Mouse (Mus musculus) midbrain, embryonic 13.5 days (tissue): ENCODE results near the gene Stil. TPM values are rescaled to one million over a fixed set of nuclear protein-coding genes. Genes with fewer than 3 reads are reported as not detected.
A peak's percentile ranks its signal among the peaks of the same experiment; 100 is the strongest.

Experiments used
- ATAC-seq: fragments of 200-750 bp; cut with Nextera tagmentation; 2 replicates; pipeline ENCODE4 v1.8.0; 2017; ENCODE audit warnings: mild to moderate bottlenecking, moderate TSS enrichment, moderate library complexity
- H3K27ac ChIP-seq: fragments of 300-500 bp; sonication (generic); 2 replicates; pipeline ENCODE4 v1.5.1; 2015; ENCODE audit warnings: inconsistent platforms, mild to moderate bottlenecking, moderate library complexity
- H3K27me3 ChIP-seq: fragments of 300-500 bp; sonication (generic); 2 replicates; pipeline ENCODE4 v1.6.1; 2015; ENCODE audit warnings: mild to moderate bottlenecking, inconsistent platforms
- H3K36me3 ChIP-seq: fragments of 300-500 bp; sonication (generic); 2 replicates; pipeline ENCODE4 v1.6.1; 2015; ENCODE audit warnings: mild to moderate bottlenecking, inconsistent platforms
- H3K4me1 ChIP-seq: fragments of 300-500 bp; sonication (generic); replicated peaks from 2 replicates; pipeline ENCODE4 v1.6.1; 2015; ENCODE audit warnings: inconsistent platforms
- H3K4me2 ChIP-seq: fragments of 300-500 bp; sonication (generic); replicated peaks from 2 replicates; pipeline ENCODE4 v1.6.1; 2015; ENCODE audit warnings: moderate library complexity, mild to moderate bottlenecking, inconsistent platforms
- H3K4me3 ChIP-seq: fragments of 300-500 bp; sonication (generic); replicated peaks from 2 replicates; pipeline ENCODE4 v1.5.1; 2015; ENCODE audit warnings: mild to moderate bottlenecking, inconsistent platforms
- H3K9ac ChIP-seq: fragments of 300-500 bp; sonication (generic); replicated peaks from 2 replicates; pipeline ENCODE4 v1.6.1; 2015; ENCODE audit warnings: mild to moderate bottlenecking, inconsistent platforms
- H3K9me3 ChIP-seq: fragments of 300-500 bp; sonication (generic); 2 replicates; pipeline ENCODE4 v1.6.1; 2016; ENCODE audit warnings: mild to moderate bottlenecking, inconsistent platforms
- WGBS: fragments of 180-500 bp; shearing (Covaris S2); methylation state at CpG from one replicate; pipeline ENCODE4 v1.1.7; 2015; 5-methylcytosine and 5-hydroxymethylcytosine counted together
- polyA plus RNA-seq: library from polyadenylated mRNA; unstranded; fragments of >200 nt; fragmentation: Nextera tagmentation; extraction: Ambion mirVana; gene quantifications from 2 replicates; pipeline ENCODE4 v1.2.1, GENCODE M21; 2015

The Stil gene
- polyA plus RNA-seq, 1 experiment from 2014 or later: 4.7 TPM

DNA sequence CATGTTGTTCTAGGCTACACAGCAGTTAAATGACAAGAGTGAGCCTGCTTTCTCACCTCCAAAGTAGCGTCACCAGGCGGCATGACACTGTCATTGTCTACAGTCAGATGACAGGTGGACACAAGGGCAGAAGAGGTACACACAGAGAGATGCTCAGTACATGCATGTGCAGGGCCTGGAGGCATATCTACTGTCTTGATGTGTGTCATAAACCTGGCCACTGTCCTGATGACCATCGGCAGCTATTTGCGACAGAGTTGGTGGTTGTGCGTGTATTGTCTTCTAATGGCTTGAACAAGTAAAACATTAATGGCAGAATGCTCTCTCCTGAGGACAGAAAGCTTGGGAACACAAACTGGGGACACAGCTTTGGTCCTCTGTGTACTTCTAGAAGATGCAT, 51.3 kb downstream of the Stil start:
- WGBS: 71% methylated on average over 5 of the region's 5 CpGs
- H3K27me3 ChIP-seq: peaks cover 88% of the 10 kb centered on the region
- no peak overlapping the region for H3K4me3 ChIP-seq
- H3K9ac ChIP-seq: no peak overlapping the region
- H3K9me3 ChIP-seq: no peaks in the 10 kb centered on the region
- no peak for ATAC-seq
- no peak overlapping the region for H3K27ac ChIP-seq
- H3K4me2 ChIP-seq: no peak overlapping the region
- H3K36me3 ChIP-seq: no peaks in the 10 kb centered on the region
- peaks cover 10% of the 10 kb centered on the region for H3K4me1 ChIP-seq

DNA sequence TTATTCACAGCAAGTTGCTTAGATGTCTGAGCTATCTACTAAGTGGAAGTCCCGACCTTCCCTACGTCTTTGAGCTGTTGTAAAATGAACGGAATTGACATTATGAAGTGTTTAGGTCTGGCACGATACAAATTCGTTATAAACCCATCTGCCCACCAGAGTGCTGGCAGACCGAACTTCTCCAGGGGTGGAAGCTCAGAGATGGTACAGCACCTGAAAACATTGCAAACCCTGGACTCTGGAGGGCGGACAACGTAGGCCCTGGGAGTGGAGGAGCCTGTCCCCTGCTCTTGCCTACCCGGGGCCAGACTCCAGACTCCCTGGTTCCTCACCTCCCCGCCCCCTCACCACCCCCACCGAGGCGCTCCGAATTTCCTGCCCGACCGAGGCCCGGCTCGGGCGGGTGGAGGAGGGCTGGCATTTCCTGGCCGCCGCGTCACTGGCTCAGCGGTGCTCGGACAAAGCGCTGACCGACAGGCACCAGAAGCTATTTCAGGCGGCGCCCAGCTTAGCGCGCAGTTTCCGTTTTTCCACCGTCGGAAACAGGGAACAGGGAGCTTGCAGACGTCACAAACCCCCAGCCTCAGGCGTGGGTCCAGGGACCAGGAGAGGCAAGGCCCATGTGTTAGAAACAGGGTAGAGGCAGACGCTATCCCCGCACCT, 52.5 kb downstream of the Stil start:
- no peaks in the 10 kb centered on the region for H3K9me3 ChIP-seq
- peaks cover 92% of the 10 kb centered on the region for H3K27me3 ChIP-seq
- ATAC-seq: peak; percentile 15; the same call in 1 of the 2 replicates
- H3K9ac ChIP-seq: no peak overlapping the region
- WGBS: under 1% methylated on average over 36 of the region's 36 CpGs
- no peak overlapping the region; the same call in 1 of the 2 replicates for H3K27ac ChIP-seq
- no peaks in the 10 kb centered on the region for H3K36me3 ChIP-seq
- peak overlapping the region; percentile 25 for H3K4me3 ChIP-seq
- peak overlapping the region; percentile 46 for H3K4me2 ChIP-seq
- H3K4me1 ChIP-seq: peaks cover 20% of the 10 kb centered on the region

- Histone ChIP-seq H3K4me1 (peaks cover 20% of the 10 kb centered on the region), H3K27ac (no peak overlapping the region), H3K9me3 (no peaks in the 10 kb centered on the region), H3K36me3 (no peaks in the 10 kb centered on the region), H3K9ac (no peak overlapping the region), H3K4me3 (no peak overlapping the region), H3K27me3 (peaks cover 88% of the 10 kb centered on the region), H3K4me2 (no peak overlapping the region)
- no peak for ATAC-seq
- WGBS: 10% methylated on average over 2 of the region's 2 CpGs
Measured at GRCm38 (mm10) chr4:115055044-115055443, 55.1 kb downstream of the Stil start.

DNA sequence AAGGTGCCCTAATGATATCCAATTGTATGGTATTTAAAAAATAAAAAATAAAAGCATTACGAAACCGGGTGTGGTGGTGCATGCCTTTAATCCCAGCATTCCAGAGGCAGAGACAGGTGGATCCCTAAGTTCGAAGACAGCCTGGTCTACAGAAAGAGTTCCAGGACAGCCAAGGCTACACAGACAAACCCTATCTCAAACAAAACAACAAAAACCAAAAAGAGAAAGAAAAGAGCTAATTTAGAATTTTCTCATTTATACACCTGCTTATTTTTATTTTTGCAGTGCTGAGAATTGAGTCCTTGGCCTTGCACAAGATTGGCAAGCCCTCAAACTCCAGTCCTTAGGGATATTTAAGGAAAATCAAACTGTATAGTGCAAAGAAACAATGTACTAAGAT, 55.7 kb downstream of the Stil start:
- peak overlapping the region; percentile 40 for H3K4me3 ChIP-seq
- peak overlapping the region; percentile 92 for H3K4me2 ChIP-seq
- WGBS: 18% methylated on average over 3 of the region's 3 CpGs
- H3K36me3 ChIP-seq: no peaks in the 10 kb centered on the region
- peaks cover 88% of the 10 kb centered on the region for H3K27me3 ChIP-seq
- H3K9ac ChIP-seq: no peak overlapping the region
- H3K27ac ChIP-seq: peak overlapping the region; percentile 93
- H3K4me1 ChIP-seq: peaks cover 20% of the 10 kb centered on the region
- no peaks in the 10 kb centered on the region for H3K9me3 ChIP-seq
- ATAC-seq: no peak

DNA sequence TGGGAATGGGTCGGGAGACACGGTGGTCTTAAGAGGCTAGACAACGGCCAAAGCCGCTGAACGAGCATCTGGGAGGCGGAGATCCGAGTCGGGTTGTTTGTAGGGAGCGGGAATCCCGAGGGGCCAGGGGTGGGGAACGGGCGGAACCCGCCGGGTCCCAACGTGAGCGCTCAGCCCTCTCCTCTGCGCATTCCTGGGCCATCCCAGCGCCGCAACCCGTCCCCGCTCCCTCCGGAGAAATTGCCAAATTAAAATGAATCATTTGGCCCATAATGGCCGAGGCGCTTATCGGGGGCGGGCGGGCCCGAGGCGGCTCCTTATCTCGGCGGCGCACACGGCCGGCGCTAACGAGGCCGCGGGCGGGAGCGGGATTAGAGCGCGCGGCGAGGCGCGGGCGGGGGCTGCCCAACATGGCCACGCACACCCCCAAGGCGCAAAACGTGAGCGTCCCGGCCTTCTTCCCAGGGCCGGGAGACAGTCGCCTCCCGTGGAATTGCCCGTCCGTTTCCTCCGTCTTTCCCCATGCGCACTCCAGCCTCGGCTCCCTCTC, 56.5 kb downstream of the Stil start, which contains the start of gene Tal1:
Tal1 (plus strand) TSS at position 56 of the 550 bp plus-strand sequence.
- Histone ChIP-seq H3K36me3 (no peaks in the 10 kb centered on the region), H3K27ac (peak within 1 kb of the TSS; percentile 93), H3K4me2 (peak within 1 kb of the TSS; percentile 92), H3K4me3 (peak within 1 kb of the TSS; percentile 40), H3K4me1 (peaks cover 20% of the 10 kb centered on the region), H3K27me3 (peaks cover 88% of the 10 kb centered on the region), H3K9ac (peak within 1 kb of the TSS; percentile 66), H3K9me3 (no peaks in the 10 kb centered on the region)
- under 1% methylated on average over 60 of the region's 60 CpGs for WGBS
- ATAC-seq: peak; percentile 71

DNA sequence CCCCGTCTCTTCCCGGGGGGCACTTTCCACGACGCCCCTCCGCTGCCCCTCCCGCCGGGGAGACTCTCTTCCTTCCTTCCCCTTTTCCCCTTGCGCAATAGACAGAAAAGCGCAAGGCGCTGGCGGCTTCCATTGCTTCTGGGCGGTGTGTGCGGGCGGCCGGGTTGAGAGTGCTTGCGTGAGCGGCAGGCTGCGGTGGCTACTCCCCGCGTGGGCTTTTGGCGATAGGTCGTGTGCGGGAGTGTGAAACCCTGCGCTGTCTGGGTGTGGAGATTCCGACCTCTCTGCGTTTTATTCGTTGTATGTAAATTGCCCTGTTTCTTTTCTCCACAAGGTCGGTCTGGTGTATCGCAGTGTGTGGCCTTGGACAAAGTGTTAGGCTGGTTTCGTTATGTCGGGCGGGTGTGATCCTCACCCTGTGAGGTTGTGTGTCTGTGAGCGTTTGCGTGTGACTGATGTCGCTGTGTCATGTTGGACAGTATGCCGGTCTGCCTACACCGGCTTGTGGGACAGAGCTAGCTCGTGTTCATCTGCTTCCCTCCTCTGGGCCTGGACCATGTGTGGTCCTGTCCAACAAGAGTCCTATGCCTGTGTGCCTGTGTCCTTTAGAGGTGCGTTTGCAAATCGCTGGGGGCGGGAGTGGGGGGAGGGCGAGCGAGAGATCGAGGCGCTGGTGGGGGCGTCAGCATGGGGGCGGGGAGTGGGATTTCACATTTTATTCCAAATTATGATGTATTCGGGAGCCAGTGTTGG, 57.1 kb downstream of the Stil start:
- Histone ChIP-seq H3K9me3 (no peaks in the 10 kb centered on the region), H3K4me1 (peaks cover 20% of the 10 kb centered on the region), H3K27me3 (peaks cover 88% of the 10 kb centered on the region), H3K36me3 (no peaks in the 10 kb centered on the region), H3K27ac (peak overlapping the region; percentile 93), H3K4me3 (peak overlapping the region; percentile 40), H3K4me2 (peak overlapping the region; percentile 92), H3K9ac (peak overlapping the region; percentile 66)
- ATAC-seq: peak; percentile 83
- under 1% methylated on average over 48 of the region's 48 CpGs for WGBS

- Histone ChIP-seq H3K27ac (peak overlapping the region; percentile 93), H3K9ac (peak overlapping the region; percentile 66)
Measured at GRCm38 (mm10) chr4:115057674-115058316, 57.8 kb downstream of the Stil start.

DNA sequence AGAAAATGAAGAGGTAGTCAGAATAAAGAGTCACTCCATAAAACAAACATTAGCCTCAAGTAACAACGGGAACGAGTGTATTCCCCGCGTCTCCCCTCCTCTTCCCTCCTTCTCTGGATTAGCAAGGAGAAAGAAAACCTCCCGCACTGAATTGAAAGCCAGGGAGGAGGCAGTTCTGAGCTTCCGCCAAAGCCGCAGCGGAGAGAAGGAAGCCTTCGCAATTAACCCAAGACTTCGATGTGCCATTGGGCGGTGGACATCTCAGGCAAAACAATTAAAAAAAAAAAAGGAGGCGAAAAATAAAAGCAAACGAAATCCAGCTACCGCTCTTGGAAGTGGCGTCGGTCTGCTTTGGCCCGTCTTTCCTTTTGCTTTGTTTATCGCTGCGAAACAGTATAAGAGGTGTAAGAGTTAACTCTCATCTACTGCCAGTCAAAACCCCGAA, 58.4 kb downstream of the Stil start:
- Histone ChIP-seq H3K27ac (peak overlapping the region; percentile 93), H3K4me1 (peaks cover 24% of the 10 kb centered on the region), H3K4me2 (peak overlapping the region; percentile 92), H3K9ac (peak overlapping the region; percentile 66), H3K27me3 (peaks cover 87% of the 10 kb centered on the region), H3K36me3 (no peaks in the 10 kb centered on the region), H3K9me3 (no peaks in the 10 kb centered on the region), H3K4me3 (peak overlapping the region; percentile 40)
- WGBS: under 1% methylated on average over 20 of the region's 20 CpGs
- no peak for ATAC-seq

More at GRCm38 (mm10) chr4:115057674-115058316, 57.8 kb downstream of the Stil start:
- Histone ChIP-seq H3K4me3 (peak overlapping the region; percentile 40), H3K4me2 (peak overlapping the region; percentile 92), H3K27me3 (peaks cover 88% of the 10 kb centered on the region), H3K4me1 (peaks cover 21% of the 10 kb centered on the region), H3K36me3 (no peaks in the 10 kb centered on the region), H3K9me3 (no peaks in the 10 kb centered on the region)
- peak; percentile 49 for ATAC-seq
- WGBS: under 1% methylated on average over 33 of the region's 33 CpGs

DNA sequence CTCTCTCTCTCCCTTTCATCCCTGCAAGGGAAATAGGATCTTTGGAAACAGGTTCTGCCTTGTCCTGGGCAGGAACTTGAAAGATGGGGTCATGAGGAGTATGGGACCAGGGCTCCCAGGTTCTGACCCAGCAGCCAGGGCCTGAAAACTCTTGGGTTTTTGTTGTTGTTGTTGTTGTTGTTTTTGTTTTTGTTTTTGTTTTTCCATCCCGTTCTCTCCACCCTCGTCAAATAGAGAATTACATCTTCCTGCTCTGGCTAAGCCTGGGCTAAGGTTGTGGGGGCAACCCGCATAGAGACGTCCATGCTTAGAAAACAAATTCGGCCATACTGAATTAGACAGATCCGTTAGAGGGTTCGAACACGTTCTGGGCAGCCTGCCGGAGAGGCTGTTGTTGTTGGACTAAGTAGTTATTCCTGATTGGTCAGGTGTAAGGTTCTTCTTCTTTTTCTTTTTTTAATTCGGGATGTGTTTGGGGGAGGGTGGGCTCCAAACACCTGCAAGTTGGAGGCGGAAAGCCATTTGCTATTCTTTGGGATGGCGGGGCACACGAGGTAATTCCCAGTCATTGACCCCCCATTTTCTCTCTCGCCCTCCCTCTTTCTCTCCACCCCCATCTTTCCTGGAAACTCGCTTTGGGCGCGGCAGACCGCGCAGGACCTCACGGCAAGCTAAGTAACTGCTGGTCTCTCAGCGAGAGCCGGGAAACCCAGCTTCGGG, 59.1 kb downstream of the Stil start:
- no peaks in the 10 kb centered on the region for H3K9me3 ChIP-seq
- H3K27ac ChIP-seq: peak overlapping the region; percentile 93
- peaks cover 87% of the 10 kb centered on the region for H3K27me3 ChIP-seq
- H3K4me2 ChIP-seq: peak overlapping the region; percentile 92
- ATAC-seq: no peak
- peaks cover 31% of the 10 kb centered on the region for H3K4me1 ChIP-seq
- H3K9ac ChIP-seq: peak overlapping the region; percentile 66
- H3K36me3 ChIP-seq: no peaks in the 10 kb centered on the region
- peak overlapping the region; percentile 40 for H3K4me3 ChIP-seq
- WGBS: under 1% methylated on average over 23 of the region's 23 CpGs

GRCm38 (mm10) chr4:115059871-115060270, 59.9 kb downstream of the Stil start:
- H3K4me3 ChIP-seq: peak overlapping the region; percentile 40
- H3K27ac ChIP-seq: peak overlapping the region; percentile 93
- H3K4me1 ChIP-seq: peaks cover 32% of the 10 kb centered on the region
- no peaks in the 10 kb centered on the region for H3K9me3 ChIP-seq
- ATAC-seq: no peak
- H3K4me2 ChIP-seq: peak overlapping the region; percentile 92
- H3K9ac ChIP-seq: peak overlapping the region; percentile 66
- H3K27me3 ChIP-seq: peaks cover 87% of the 10 kb centered on the region
- 2% methylated on average over 12 of the region's 12 CpGs for WGBS
- no peaks in the 10 kb centered on the region for H3K36me3 ChIP-seq

- Histone ChIP-seq H3K4me3 (peak overlapping the region; percentile 40), H3K27me3 (peaks cover 87% of the 10 kb centered on the region), H3K9me3 (no peaks in the 10 kb centered on the region), H3K9ac (peak overlapping the region; percentile 66), H3K4me1 (peaks cover 32% of the 10 kb centered on the region), H3K36me3 (no peaks in the 10 kb centered on the region), H3K27ac (peak overlapping the region; percentile 93), H3K4me2 (peak overlapping the region; percentile 92)
- no peak for ATAC-seq
- WGBS: 8% methylated on average over 3 of the region's 3 CpGs
Measured at GRCm38 (mm10) chr4:115060753-115061152, 60.8 kb downstream of the Stil start.
